Mouse (Mus musculus) layer of hippocampus, adult 11-12 months (tissue): ENCODE data around the gene Eya2.
A peak's percentile ranks its signal among the peaks of the same experiment; 100 is the strongest.
"Not testable (repeated sequence)": the region's sequence is repeated elsewhere in the genome, so short reads cannot be mapped to it uniquely, and the experiment has no call there.

ENCODE experiments used
- DNase-seq: peaks from one replicate; pipeline ENCODE4 v3.0.0; 2022; ENCODE audit warnings: low spot score

Gene Eya2

GRCm38 (mm10) chr2:165778927-165779326 lies 184.1 kb downstream of the Eya2 start:
- DNase-seq: peak; percentile 89

GRCm38 (mm10) chr2:165782324-165782723 lies 187.5 kb downstream of the Eya2 start:
- peak; percentile 90 for DNase-seq

- no peak for DNase-seq
Measured at GRCm38 (mm10) chr2:165785312-165786036, 190.6 kb downstream of the Eya2 start.

- no peak for DNase-seq
Measured at GRCm38 (mm10) chr2:165786467-165786866, 191.6 kb downstream of the Eya2 start.

GRCm38 (mm10) chr2:165788005-165788404 lies 193.2 kb downstream of the Eya2 start:
- peak; percentile 85 for DNase-seq

- DNase-seq: no peak
Measured at GRCm38 (mm10) chr2:165788796-165789195, 194.0 kb downstream of the Eya2 start.

- no peak for DNase-seq
Measured at GRCm38 (mm10) chr2:165789667-165790066, 194.8 kb downstream of the Eya2 start.

- no peak for DNase-seq
Measured at GRCm38 (mm10) chr2:165791026-165791425, 196.2 kb downstream of the Eya2 start.

- DNase-seq: peak; percentile 64
Measured at GRCm38 (mm10) chr2:165791657-165792056, 196.8 kb downstream of the Eya2 start.

GRCm38 (mm10) chr2:165792431-165793282 lies 197.8 kb downstream of the Eya2 start:
- DNase-seq: no peak

- no peak for DNase-seq
Measured at GRCm38 (mm10) chr2:165793283-165793638, 198.4 kb downstream of the Eya2 start.

GRCm38 (mm10) chr2:165797876-165798275 lies 203.0 kb downstream of the Eya2 start:
- no peak for DNase-seq

GRCm38 (mm10) chr2:165800174-165800573 lies 205.3 kb downstream of the Eya2 start:
- not testable (repeated sequence) for DNase-seq

- DNase-seq: no peak
Measured at GRCm38 (mm10) chr2:165808179-165808975, 213.5 kb downstream of the Eya2 start.

- DNase-seq: no peak
Measured at GRCm38 (mm10) chr2:165809091-165809490, 214.3 kb downstream of the Eya2 start.

GRCm38 (mm10) chr2:165809901-165810477 lies 215.2 kb downstream of the Eya2 start:
- no peak for DNase-seq

GRCm38 (mm10) chr2:165811536-165811935 lies 216.7 kb downstream of the Eya2 start:
- DNase-seq: peak; percentile 69

- no peak for DNase-seq
Measured at GRCm38 (mm10) chr2:165812889-165813288, 218.1 kb downstream of the Eya2 start.

GRCm38 (mm10) chr2:165815103-165815880 lies 220.5 kb downstream of the Eya2 start:
- DNase-seq: no peak

GRCm38 (mm10) chr2:165817437-165817836 lies 222.6 kb downstream of the Eya2 start:
- no peak for DNase-seq

- DNase-seq: no peak
Measured at GRCm38 (mm10) chr2:165818570-165818969, 223.7 kb downstream of the Eya2 start.
